Mouse (Mus musculus) frontal cortex, postnatal 36 days (tissue): ENCODE data around the gene Tmed6.
"Not testable (repeated sequence)": the region's sequence is repeated elsewhere in the genome, so short reads cannot be mapped to it uniquely, and the experiment has no call there.

Source experiments
- DNase-seq, 2 experiments: peaks; one replicate each; pipeline ENCODE4 v3.0.0; 2022; ENCODE audit warnings: low spot score in 2 of 2

Gene Tmed6

DNA sequence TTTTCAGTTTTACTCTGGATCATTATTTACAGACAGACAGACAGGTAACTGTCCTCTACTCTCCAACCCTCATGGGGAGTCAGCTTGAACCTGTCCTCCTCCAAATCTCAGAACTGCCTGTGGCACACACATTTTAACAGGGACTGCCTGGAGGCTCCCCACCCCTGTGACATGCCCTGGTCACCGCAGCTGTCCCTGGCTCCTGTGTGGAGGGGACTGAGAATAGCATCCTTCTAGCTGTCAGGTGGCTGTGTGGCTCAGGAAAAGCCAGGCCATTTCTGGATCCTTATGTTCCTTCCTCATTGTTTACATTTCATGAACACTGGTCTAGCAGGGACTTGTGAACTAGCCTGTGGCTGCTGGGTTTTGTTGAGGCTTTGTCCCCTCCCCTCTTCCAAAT, 8.7 kb upstream of the Tmed6 start:
- no peak for DNase-seq

DNA sequence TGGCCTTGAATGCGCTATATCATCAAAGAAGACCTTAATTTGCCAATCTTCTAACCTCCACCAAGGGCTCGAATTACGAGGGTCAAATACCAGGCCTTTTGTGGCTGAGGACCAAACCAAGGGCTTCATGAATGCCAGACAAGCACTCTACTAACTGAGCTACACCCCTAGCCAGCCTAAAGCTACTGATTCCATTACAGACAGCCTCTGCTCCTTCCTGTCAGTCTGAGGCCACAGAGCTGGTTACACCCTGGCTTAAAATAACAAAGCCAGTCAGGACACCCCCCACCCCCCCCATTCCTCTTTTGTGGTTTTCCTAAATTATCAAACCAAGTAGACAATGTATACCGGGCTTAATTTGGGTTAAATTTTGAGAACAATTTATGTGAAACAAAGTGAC, 8.3 kb upstream of the Tmed6 start:
- no peak for DNase-seq

DNA sequence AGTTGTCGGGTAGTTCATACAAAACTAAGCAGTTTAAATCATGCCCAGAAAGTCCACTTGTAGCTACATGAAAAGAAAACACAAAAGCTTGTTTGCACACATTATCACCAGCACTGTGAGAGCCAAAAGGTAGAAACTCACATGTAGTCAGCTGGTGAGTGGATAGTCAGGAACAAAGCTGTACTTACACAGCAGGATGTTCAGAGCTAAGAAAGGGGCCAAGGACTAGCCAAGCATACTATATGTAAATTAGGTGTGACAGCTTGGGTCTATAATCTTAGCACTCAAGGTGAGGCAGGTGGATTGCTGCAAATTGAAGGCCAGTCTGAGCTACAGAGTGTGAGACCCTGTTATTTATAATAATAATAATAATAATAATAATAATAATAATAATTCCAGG, 2.8 kb downstream of the Tmed6 start:
- DNase-seq = no peak

DNA sequence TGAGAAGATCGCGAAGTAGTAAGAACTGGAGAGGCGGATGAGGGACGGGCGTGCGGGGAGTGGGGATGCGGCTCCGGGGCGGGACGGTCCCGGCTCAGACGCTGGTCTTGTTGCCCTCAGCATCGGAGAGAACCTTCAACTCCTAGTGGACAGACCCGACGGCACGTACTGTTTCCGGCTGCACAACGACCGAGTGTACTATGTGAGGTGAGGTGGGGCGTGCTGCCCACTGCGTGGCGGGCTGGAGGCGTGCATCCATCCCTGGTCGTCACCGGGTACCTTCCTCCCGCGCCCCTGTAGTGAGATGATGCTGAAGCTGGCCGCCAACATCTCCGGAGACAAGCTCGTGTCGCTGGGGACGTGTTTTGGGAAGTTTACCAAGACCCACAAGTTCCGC, 8.5 kb downstream of the Tmed6 start:
- no peak for DNase-seq

DNA sequence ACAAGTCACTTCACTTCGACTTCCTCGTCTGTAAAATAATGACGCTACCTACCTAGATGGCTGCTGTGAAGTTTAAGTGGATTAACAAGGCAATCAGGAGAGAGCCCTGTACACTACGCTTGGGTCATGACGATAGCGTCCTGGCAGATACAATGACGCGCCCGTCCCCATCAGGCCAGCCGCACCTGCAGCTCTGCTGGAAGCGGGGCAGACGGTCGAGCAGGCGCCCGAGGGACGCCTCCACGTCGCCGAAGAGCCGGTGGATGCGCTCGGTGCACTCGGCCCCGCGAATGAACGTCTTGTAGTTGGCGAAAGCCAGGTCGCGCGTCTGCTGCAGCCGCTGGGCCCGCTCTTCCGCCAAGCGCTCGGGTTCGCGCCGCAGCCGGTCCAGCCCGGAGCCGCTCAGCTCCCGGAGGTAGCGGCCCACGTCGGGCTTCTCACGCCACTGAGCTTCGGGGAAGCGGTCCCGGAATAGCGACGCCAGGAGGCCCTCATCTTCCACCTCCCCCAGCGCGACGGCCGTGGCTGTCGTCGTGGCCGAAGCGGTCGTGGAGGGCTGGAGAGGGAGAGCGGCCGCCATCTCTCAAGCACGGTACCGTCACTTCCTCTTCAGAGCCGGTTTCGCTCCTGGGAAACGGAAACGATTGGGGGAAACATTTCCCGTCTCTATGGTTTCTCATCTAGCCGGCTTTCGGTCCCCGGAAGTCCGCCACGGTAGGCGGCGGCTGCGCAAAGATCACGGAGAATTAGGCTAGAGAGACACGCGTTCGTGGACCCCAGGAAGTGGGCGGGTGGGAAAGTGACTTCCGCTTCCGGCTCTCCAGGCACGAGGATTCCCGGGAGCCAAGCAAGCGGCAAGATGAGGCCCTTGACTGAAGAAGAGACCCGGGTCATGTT, 9.1 kb downstream of the Tmed6 start, which contains the start of the genes Cog8 and Nip7:
Gene Cog8 (minus strand): TSS at position 614 of the 897 bp plus-strand sequence.
Gene Nip7 (plus strand): TSS at position 802 of the 897 bp plus-strand sequence.
- peak; percentile 97 to 98 for DNase-seq

GRCm38 (mm10) chr8:107052046-107052445, 13.4 kb downstream of the Tmed6 start:
- DNase-seq = no peak

GRCm38 (mm10) chr8:107049480-107049879, 16.0 kb downstream of the Tmed6 start:
- no peak for DNase-seq

DNA sequence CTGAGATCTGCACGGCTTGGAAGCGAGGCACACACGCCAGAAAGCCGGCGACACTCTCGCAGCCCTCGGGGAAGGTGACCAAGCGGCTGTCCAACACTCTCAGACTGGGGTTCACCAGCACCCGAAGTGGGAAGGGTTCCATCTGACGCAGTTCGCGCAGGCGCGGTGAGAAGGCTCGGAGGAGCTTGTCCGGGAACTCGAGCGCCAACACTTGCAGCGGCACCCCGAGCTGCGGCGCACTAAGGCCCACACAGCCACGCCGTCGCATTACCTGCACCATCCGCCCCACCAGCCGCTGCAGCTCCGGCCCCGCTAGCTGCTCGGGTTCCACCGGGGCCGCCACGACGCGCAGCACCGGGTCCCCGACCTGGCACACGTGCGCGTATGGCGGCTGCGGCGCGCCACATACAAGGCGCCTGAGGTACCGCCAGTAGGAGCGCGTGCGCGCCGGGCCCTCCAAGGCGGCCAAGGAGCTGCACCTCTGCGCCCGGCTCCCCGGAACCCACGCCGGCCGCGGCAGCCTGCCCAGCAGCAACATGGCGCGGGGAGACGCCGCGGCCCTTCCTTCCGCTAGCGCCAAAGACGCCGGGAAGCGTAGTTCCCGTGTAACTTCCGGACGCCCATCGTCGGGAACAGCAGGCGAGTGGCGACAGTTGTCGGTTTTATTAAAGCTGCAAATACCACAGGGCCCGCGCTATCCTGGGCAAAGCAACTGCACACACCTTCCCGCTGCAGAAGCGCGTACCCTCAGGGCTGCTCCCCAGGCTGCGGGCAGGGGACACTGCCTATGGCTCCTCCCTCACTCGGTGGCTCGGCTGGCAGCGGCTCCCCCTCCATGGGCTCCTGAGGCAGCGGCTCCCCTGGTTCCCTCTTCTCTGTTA, 17.1 kb downstream of the Tmed6 start, which contains the start of gene Pdf:
Gene Pdf (minus strand): TSS at position 554 of the 881 bp plus-strand sequence.
- peak; percentile 88 to 89 for DNase-seq

DNA sequence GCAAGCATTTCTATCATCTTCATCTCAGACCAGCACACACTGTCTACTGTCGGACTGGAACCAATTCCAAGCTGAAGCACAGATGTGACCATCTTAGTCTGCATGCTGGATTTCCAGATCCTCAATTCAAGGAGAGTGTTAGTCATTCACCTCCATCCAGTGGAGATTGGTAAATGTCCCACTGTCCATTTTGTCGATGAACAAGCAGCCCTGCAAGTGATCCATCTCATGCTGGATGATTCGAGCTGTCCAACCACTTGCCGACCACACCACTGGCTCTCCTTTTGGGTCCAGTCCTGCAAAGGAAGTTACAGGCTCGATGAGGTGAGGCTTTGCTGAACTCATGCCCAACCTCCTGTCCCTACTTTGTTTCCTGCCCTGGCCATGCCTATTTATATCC, 18.5 kb downstream of the Tmed6 start:
- DNase-seq = no peak

GRCm38 (mm10) chr8:107045478-107045877, 20.0 kb downstream of the Tmed6 start:
- DNase-seq = no peak

GRCm38 (mm10) chr8:107040632-107041031, 24.8 kb downstream of the Tmed6 start:
- DNase-seq = no peak

DNA sequence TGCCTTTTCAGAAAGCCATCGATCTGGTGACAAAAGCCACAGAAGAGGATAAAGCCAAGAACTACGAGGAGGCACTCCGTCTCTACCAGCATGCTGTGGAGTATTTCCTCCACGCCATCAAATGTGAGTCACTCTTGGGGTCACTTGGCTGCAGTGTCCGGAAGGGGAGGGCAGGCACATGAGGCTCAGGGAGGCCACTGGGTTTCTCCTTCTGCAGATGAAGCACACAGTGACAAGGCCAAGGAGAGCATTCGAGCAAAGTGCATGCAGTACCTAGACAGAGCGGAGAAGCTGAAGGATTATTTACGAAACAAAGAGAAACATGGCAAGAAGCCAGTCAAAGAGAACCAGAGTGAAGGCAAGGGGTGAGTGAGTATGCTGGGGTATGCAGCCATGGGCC, 28.8 kb downstream of the Tmed6 start:
- DNase-seq = no peak

- DNase-seq = no peak
Measured at GRCm38 (mm10) chr8:107035641-107036040, 29.8 kb downstream of the Tmed6 start.

- DNase-seq = not testable (repeated sequence)
Measured at GRCm38 (mm10) chr8:107033609-107034008, 31.8 kb downstream of the Tmed6 start.

- DNase-seq = no peak
Measured at GRCm38 (mm10) chr8:107031577-107032090, 33.8 kb downstream of the Tmed6 start.

GRCm38 (mm10) chr8:107030650-107031576, 34.5 kb downstream of the Tmed6 start, which contains the start of gene Vps4a:
TSS of gene Vps4a (plus strand) at chr8:107031222.
- peak; percentile 95 to 96 for DNase-seq

- DNase-seq = no peak
Measured at GRCm38 (mm10) chr8:107030058-107030457, 35.4 kb downstream of the Tmed6 start.

GRCm38 (mm10) chr8:107029310-107029709, 36.1 kb downstream of the Tmed6 start:
- DNase-seq = no peak

DNA sequence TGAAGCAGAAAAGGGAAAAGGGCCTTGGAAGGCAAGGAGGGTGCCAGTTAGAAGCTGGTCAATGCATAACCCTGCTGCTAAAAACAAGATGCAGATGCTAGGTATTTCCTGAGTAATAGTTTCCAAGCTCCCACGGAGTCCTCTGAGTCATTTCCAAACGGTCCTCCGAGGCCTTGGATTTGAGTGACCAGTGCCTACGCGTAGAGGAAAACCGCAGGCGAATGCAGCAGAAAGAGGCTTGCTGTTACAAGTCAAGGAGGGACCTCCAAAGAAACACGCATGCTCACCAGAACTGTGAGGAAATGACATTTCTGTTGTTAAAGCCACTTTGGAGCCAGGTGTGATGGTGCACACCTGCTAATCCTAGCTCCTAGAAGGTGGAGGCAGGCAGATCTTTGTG, 42.0 kb downstream of the Tmed6 start:
- no peak for DNase-seq

GRCm38 (mm10) chr8:107014915-107015314, 50.5 kb downstream of the Tmed6 start:
- DNase-seq = no peak

DNA sequence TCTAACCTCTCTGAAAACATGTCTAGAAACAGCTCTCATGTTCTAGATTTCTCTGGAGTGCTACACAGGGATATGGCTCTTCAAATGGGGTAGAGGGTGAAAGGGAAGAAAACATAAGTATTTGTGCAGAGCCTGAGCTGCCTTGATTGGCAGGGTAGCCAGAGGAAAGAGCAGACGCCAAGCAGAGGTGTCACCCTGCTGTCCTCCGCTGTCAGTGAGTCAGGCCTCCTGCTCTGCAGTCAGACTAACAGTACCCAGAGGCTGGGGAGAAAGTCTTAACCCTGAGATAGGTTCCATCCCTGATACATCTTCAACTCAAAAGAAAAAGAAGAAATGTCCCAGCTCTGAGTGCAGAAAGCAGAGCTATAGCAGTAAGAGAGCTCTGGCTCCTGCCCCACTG, 52.8 kb downstream of the Tmed6 start:
- no peak for DNase-seq
